Mouse (Mus musculus): ENCODE data around the gene Prap1.
A peak's percentile ranks its signal among the peaks of the same experiment; 100 is the strongest.
"Not testable (repeated sequence)": the region's sequence is repeated elsewhere in the genome, so short reads cannot be mapped to it uniquely, and the experiment has no call there.

Prap1 gene

DNA sequence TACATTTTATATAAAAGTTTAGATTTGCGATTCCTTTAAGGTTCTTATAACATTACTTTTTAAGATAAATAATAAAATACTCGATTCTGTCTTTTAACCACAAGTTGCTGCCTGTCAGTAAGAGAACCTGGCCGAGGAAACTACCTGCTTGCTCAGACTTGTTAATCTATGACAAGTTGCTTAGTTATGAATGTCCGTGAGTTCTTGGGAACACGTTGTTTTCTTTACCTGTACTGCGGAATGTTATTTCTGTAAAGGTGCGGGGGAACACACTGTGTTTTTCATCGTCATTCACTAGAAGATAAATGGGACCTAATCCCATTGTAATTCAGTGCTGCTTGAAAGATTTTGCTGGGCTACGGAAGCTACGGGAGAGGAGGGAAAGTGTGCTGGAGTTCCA is 2.6 kb upstream of the Prap1 start:
- DNase-seq: no peak

DNA sequence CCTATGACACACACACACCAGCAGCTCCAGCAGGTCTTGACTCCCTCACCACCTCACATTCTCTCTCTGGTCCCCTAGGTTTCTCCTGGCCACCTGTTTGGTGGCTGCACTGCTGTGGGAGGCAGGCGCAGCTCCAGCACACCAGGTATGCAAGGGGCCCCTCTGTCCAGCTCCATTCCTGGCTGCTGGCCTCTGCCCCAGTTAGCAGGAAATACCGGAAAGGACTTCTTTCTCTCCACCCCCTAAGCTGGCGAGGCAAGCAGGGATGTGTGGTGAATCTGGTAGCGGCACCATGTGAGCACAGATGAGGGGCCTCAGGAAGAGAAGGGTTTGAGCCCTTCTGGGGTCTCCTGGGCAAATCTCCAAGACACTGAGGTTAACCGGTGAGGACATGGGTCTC is 1.8 kb downstream of the Prap1 start:
- no peak for DNase-seq

DNA sequence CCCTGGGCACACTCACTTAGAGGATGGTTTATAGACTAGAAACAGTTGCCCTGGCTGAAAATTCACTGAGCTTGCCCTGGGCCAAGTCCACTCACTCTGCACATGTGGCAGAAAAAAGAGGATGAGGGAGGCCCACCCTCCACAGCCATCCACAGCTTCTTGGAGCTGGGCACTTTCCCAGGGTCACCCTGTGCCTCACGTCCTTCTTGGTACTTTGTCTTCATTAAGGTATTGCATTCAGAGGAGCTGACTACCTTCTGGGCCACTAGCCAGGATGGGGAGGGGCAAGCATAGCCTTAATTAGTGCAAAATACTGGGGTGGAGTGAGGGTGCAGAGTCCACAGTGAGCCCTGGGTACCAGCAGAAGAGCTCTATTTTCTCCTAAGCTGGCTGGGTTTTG is 2.4 kb downstream of the Prap1 start:
- no peak for DNase-seq

DNA sequence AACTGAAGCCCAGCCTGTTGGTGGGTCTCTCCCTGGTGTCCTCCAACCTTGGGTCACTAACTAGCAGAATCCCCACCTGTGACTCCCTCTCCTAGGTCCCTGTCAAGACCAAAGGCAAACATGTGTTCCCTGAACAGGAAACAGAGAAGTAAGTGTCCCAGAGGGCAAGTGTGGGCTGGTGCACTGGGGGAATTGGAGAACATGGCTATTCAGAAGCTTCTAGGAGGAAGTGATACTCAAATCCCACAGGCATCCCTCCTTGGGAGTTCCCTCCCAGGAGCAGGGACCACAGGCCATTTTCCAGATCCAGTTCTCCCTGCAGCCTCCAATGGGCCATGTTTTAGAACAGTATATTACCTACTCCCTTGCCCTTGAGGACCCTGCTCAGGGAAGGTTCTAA is 2.9 kb downstream of the Prap1 start:
- DNase-seq: no peak

DNA sequence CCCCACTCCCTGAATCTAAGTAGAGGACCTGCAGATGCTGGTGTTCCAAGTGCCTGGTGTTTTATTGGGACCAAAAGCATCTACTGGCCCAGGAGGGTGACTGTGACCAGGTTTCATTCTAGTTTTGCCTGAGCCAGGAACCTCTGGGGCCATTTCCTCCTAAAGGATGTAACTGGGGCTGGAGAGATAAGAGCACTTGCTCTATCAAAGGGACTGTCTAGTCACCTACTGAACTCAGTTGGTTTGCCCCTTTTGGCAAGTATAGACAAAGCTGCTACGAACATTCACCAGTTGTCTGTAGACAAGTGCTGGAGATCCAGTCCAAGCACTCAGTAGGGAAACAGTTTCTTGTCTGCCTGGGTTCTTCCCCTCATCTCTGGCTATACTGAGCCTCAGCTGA is 5.3 kb downstream of the Prap1 start:
- no peak for DNase-seq

DNA sequence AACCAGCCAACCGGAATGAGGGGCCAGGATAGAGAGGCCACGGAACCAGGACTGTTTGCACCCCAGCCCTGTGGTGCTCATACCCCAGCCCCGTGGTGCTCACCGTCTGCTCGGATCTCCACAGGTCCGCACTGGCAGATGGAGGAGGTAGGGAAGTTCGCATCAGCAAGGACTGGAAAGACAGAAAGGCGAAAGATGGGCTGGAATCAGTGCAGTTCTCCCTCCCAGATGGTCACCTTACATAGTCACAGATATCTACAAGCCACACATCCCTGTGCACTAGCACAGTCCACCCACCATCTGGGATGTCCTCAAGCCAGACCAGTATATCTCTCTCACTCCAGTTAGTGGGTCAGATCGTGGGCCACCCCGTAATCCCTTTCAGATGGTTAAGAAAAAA is 8.3 kb downstream of the Prap1 start:
- no peak for DNase-seq

DNA sequence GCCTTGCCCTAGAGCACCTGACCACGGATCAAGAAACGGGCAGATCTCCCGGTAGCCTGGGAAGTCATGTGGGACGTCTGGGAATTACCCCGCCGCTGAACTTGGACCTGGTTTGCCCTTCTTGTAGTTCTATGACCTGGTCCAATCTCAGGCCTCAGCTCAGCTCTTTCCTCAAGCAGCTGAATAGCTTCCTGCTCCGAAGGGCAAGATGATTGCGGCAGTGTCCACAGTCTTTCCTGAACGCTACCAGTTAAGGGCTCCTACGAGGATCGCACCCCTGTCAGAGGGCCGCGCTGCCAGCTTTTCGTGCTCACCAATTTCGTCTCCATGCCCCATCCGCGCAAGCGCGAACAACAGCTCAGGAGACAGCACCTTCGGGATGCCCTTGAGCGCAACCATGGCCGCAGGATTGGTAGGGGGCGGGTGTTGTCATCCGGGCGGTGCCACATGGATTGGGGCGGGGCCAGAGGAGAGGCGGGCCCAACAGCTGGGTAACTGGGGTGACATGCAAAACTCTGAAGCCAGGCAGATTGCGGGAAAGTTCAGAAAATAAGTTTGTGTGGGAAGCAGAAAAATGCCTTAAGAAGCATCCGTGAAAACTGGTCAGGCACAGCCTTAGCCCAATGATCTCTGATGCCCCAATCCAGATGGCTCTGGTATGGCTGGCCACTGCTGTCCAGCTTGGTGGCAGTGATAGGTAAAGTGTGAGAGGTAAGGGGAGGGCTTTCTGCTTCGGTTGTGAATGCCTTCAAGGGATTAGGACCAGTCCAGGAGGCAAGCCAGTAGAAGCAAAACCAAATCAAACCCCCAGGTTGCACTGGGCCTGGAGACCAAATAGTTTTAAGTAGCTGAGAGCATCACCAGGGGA is 9.0 kb downstream of the Prap1 start, which contains the start of gene Fuom:
TSS of gene Fuom (minus strand) at position 449 of the 868 bp plus-strand sequence.
- DNase-seq: peak; percentile 93

DNA sequence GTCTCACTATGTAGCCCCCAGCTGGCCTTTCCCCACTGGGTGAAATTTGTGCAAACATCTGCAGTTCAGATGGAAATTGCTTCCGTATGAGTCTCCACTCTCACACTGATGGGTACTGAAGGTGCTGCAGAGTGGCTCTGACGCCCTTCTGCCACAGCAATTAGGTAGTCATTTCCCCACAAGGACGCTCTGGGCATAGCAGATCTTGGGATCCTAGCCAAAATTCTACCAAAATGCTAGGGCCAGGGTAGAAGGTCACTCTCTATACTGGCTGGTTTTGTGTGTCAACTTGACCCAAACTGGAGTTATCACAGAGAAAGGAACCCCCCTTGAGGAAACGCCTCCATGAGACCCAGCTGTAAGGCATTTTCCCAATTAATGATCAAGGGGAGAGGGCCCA is 10.8 kb downstream of the Prap1 start:
- DNase-seq: no peak

DNA sequence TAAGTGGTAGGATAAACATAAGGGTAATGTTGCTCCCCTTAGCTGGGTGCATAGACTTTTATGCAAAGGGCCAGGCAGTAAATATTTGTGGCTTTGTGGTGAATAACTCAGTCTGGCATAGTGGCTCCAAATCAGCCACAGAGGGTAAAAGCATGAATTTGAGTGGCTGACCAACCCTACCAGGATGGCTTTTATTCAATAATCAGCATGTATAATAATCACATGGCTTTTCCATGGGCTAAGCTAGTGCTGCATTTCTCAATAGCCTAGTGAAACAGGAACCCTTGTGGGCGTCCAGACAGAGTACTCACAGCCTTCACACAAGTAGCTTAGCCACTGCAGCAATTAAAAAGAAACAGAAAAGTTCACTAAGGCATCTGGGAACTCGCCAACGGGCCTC is 18.7 kb downstream of the Prap1 start:
- DNase-seq: no peak

DNA sequence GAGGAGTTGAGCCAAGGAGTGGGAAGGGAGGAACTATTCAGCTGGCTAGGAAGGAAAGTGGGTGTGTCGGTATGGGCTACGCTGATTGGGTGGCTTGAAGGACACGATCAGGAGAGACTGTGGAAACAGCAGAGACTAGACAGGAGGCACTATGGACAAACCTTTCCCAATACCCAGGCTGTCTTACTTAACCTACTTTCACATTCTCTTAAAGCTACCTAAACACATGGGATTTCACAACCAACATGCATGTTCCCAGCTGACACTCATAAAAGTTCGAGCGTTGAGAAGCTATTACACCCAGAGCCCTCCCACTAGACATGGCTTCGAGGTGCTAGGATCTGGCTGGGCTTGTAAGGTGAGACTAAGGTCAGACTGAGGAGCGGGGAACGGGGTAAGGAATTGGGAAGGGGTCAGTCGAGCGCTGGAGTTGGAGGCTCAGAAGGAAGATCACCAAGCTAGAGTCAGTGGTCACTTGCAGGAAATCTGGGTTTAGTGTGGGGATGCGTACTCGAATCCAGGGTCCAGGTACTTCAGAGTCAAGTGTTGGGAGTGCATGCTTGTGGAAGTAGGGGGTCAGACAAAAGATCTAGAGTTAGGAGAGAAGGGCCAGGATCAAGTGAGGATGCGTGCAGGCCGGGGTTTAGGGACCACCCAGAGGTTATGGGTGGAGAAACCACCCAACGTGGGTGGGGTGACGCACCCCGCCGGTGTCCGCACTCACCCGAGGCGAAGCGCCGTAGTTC is 22.6 kb downstream of the Prap1 start, which contains the start of gene Paox:
TSS of gene Paox (plus strand) at position 217 of the 746 bp plus-strand sequence.
- peak; percentile 83 for DNase-seq

DNA sequence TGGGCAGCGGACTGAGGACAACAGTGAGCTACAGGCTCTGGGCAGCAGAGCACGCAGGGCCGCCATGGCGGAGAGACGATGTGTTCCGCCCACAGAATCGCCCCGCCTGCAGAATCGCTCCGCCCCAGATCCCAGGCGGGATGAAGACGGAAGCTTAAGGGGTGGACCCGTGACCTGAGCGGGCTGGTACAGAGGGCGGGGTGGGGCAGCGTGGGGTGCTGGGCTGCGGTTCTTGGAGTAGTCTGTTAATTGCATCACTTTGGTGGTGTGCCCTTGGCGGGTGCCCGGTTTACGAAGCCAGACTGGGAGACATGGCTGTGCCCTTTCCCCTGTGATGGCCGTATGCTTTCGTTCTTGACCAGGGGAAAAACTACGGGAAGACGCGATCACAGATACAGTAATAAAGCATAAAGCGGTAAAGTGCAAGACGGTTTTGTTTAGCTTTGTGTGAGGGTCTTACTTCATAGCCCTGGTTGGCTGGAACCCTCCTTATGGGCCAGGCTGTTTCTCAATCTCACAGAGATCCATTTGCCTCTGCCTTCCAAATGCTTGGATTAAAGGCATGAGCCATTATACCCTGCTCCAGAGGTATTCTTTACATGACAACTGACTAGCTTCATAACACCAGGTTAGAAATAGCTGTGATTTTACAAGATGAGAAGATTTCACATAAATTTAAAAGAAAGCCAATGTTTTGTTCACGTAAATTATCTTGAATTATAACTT is 23.3 kb downstream of the Prap1 start, which contains the start of gene Echs1:
TSS of gene Echs1 (minus strand) at position 148 of the 726 bp plus-strand sequence.
- DNase-seq: peak; percentile 96

DNA sequence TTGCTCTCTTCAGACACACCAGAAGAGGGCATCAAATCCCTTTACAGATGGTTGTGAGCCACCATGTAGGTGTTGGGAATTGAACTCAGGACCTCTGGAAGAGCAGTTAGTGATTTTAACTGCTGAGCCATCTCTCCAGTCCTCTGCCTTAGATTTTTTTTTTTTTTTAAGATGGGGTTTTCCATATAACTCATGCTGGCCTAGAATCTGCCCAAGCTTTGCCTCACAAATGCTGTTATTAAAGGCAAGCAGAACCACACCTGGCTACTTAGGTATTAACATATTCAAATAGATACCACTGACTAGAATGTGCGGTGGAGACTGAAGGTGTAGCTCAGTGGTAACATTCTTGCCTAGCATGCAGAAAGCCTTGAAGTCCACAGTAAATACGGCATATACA is 27.3 kb downstream of the Prap1 start:
- no peak for DNase-seq

DNA sequence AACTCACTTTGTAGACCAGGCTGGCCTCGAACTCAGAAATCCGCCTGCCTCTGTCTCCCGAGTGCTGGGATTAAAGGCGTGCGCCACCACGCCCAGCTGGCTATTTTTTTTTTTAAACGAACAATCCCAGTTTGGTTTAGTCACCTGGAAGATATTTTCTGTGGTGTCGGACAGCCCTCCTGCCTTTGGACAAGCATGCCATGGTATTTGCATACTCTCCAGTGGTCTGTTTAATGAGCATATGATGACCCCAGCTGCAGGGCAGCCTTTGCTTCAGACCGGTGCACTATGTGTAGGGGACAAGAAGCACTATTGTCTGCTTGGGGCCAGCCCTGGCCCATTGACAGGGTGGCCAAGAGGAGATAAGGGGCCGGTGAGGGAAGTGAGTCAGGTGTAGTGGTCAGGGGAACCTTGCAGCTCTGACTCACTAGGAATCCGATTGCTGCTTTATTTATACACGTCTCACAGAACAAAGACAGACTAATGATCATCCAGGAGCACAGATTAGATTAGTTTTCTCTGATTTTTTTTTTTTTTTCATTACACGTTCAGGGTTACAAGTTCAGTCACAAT is 28.2 kb downstream of the Prap1 start:
- DNase-seq: no peak

DNA sequence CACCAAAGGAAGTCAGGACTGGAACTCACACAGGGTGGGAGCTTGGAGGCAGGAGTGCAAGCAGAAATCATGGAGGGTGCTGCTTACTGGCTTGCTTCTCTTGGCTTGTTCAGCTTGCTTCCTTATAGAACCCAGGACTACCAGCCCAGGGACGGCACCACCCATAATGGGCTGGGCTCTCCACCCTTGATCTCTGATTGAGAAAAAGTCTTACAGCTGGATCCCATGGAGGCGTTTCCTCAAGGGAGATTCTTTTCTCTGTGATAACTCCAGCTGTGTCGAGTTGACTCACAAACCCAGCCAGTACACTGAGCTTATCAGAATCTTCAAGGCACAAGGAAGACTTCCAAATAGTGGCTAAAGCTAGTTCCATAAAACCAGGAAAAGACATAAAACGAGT is 29.6 kb downstream of the Prap1 start:
- no peak for DNase-seq

DNA sequence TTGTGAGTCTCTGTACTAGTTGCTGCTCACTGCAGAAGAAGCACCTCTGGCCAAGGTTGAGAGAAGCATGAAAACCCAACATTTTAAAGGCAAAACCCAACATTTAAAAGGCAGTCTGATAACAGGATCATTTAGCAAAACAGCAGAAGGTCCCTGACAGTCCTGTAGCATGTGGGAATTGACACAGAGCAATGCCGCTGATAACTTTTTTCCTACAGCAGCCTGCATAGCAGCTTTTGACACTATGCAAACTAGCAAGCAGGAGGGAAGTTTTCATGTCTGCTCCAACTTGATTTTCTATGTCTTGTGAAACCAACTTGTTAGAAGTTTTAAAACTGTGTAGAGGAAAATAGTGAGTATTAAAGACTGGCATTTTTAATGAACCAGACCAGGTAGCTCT is 31.2 kb downstream of the Prap1 start:
- no peak for DNase-seq

DNA sequence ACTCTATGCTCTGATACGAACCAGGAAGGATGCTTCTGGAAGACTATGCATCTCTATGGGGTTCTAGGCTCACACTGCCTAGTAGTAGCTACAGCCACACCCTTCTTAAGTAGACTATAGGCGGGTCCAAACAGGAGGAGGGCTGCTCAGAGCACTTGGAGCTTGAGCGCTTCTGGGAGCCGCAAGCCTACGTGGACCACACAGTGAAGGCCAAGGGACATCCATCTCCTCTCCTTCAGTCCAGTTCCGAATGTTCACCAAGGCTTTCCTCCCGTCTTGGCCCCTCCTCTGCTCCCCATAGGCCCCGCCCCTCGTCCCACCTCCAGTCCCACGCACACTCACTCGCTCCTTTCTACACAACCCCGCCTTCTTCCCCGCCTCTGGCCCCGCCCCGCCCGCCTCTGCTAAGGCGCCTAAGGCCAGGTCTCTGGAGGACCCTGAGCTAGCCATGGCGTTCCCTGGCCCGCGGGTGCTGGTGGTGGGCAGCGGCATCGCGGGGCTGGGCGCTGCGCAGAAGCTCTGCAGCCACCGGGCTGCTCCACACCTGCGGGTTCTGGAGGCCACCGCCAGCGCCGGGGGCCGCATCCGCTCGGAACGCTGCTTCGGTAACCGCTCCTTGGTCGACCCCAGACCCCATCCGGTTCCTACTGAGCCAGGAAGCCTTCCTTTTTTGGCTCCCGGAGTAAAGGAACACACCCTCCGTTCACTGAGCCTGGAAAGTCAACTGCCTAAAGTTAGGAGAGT is 32.3 kb downstream of the Prap1 start:
- peak; percentile 98 for DNase-seq

DNA sequence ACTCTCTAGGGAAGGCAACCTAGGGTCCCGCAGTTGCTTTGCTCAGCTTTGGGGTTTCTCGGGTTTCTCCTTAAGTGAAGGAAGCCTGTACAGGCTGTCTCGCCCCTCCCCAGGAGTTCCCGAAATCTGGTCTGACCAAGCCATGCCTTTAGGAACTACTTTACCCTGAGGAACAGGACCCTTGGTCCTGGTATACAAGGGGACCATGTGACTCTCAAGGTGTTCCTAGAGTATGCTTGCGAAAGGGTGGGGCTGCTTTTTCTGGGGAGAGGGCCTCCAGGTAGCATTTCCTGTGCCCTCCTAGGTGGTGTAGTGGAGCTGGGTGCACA is 32.8 kb downstream of the Prap1 start:
- DNase-seq: no peak

DNA sequence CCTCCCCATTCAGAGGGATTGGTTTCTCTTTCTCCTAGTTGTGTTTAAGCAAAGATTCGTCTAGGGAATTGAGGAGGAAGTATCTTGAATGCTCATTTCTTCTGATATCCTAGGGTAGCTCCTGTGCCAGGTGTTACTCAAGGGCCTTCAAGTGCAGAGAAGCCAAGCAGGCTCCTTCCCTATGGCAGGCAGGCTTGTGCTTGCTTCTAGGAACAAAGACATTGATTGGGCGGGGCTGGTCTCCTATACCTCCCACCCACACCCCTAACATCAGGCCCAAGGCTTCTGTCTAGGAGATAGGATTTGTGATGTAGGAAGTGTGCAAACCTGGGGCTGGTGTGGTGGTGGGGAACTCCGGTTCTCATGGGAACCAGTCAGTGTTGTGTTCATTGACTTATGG is 33.7 kb downstream of the Prap1 start:
- DNase-seq: no peak

DNA sequence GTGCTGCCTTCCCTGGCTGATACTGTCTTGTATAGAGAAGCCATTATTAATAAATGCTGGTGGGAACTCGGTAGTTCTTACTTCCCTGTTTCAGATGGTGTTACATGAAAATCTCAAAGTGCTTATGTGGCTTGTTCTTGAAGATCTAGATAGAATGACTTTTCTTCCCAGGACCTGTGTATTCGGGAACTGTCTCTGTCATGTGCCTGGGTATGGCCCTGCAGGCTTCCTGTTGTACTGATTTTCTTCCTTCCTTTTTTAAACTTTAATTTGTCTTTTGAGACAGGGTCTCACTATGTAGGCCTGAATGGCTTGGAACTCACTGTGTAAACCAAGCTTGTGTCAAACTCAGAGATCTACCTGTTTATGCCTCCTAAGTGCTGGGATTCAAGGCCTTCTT is 34.7 kb downstream of the Prap1 start:
- DNase-seq: no peak

DNA sequence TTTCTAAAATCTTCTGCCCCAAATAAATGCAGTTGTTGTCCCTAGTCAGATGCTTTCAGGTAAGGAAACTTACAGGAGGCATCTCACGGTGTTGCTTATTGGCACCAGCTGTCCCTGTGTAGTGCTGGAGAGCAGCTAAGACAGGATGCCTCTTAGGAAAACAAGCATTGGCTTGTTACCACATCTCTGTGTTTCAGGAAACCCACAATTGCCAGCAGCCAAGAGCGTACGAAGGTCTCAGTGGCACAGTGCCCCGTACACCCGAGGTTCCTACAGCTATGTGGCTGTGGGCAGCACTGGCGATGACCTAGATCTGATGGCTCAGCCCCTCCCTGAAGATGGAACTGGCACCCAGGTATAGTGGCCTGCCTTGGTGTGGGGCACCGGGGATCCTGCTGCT is 39.0 kb downstream of the Prap1 start:
- not testable (repeated sequence) for DNase-seq

DNA sequence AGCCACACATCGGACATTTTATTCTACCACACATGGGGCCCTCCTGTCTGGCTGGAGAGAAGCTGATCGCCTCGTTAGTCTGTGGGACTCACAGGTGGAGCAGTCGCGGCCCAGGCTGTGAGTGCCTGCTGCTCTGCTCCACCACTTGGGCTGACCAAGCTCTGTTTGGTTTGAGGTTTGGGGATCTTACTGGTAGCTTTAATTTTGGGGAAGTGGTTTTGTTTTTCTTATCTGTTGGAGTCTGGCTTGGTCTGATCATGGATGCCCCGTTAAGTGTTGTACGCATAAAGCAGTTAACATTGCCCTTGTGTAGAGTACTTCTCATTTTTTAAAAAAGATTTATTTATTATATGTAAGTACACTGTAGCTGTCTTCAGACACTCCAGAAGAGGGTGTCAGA is 40.8 kb downstream of the Prap1 start:
- DNase-seq: not testable (repeated sequence)

DNA sequence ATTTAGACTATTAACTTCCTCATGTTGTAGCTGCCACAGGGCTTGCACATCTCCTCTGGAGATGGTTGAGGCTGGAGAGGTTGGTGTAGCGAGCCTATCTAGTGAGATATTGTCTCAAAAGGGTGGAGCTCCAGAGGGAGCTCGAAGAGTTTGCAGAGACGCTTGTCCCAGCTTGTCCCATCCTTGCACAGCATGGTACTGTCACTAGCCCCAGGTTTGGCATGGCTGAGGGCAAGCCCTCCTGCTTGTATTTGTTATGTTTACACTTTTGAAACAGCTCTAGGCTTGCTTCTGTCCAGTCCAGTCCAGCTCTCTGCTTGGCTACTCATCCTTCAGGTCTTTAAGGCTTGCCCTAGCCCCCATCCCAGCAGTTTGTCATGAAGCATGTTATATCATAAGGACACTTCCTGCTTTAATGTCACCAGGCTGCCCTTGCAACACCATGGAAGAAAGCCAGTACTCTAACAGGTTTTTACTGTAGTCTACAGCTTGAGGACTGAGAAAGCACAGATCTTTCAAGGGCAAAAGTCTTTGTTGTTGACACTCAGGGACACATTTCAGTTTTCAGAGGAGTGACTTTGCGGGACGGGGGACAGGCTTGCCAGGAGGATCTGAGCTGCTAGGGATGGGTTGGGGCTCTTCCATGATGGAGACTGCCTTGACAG is 42.0 kb downstream of the Prap1 start:
- no peak for DNase-seq
